Mouse (Mus musculus): ENCODE data around the gene Itprip. TPM values are rescaled to one million over a fixed set of nuclear protein-coding genes. Genes with fewer than 3 reads are reported as not detected.

Gene Itprip
- total and polyA plus RNA-seq, 3 experiments: 8.5 to 11.7 (median 8.6) TPM

DNA sequence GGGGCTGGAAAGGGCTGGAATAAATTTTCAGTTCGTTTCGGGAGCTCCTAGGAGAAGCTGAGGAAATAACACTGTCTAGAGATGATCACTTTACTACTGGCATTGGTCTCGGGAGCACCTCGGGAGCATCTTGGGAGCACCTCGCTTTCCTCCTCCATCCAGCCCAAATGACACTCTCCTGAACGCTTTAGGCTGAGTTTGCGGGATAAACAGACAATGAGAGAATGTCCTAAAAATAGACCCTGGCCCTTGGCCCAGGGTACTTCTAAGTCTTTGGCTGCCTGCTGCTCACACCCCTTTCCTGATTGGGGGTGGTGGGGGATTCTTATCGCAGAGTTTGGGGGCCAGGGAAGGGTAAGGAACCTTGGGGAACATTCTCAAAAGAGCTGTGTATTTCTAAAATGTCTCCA lies 872 bp upstream of the Itprip start:
- no peak for TF ChIP-seq CTCF (IDR thresholded peaks at IDR 0.05)
- TF ChIP-seq EP300 (IDR thresholded peaks at IDR 0.05; ENCODE audit: insufficient read depth, low read depth, low read length): 0 out of 2 replicates have a peak, but pooled peaks have one; percentile 46
- DNase-seq: peak; percentile 65 to 74
- Histone ChIP-seq H3K27me3 (ENCODE audit: control insufficient read depth, insufficient read depth, low read length) (no peaks in the 10 kb centered on the region), H3K9ac (ENCODE audit: low read depth, low read length) (peak overlapping the region; percentile 83), H3K4me3 (peak overlapping the region; percentile 86), H3K79me2 (replicated peaks; ENCODE audit: control insufficient read depth, insufficient read depth, low read length) (no peaks in the 10 kb centered on the region; the same call in 1 of the 2 replicates), H3K4me1 (ENCODE audit: control insufficient read depth, insufficient read depth, low read length) (peaks cover 6% of the 10 kb centered on the region), H3K36me3 (ENCODE audit: control insufficient read depth, insufficient read depth, low read length) (no peaks in the 10 kb centered on the region), H3K27ac (peak overlapping the region; percentile 95)
- intact Hi-C loops (cut with DNase I): no loop called here
- WGBS: 0% methylated on average over 8 of the region's 8 CpGs

- TF ChIP-seq POLR2A (IDR thresholded peaks at IDR 0.05; ENCODE audit: insufficient read depth, low read depth, low read length) (0 out of 2 replicates have a peak, but pooled peaks have one; percentile 9), EP300 (IDR thresholded peaks at IDR 0.05; ENCODE audit: insufficient read depth, low read depth, low read length) (no peak)
- peak overlapping the region; percentile 96 for H3K9ac ChIP-seq (ENCODE audit: low read depth, low read length)
- no peaks in the 10 kb centered on the region for H3K36me3 ChIP-seq (ENCODE audit: control insufficient read depth, insufficient read depth, low read length)
- DNase-seq: no peak
- no peaks in the 10 kb centered on the region for H3K27me3 ChIP-seq (ENCODE audit: control insufficient read depth, insufficient read depth, low read length)
- peaks cover 6% of the 10 kb centered on the region for H3K4me1 ChIP-seq (ENCODE audit: control insufficient read depth, insufficient read depth, low read length)
- H3K27ac ChIP-seq: peak overlapping the region; percentile 95
- no peaks in the 10 kb centered on the region; the same call in 1 of the 2 replicates for H3K79me2 ChIP-seq (replicated peaks; ENCODE audit: control insufficient read depth, insufficient read depth, low read length)
- under 1% methylated on average over 29 of the region's 29 CpGs for WGBS
- intact Hi-C loops (cut with DNase I): loop anchor here (1.0 kb wide), 1 partner anchor 31 kb away; no protein-coding TSS in a partner anchor
- peak overlapping the region; percentile 86 for H3K4me3 ChIP-seq
Observed at GRCm38 (mm10) chr19:47918455-47919101, 521 bp downstream of the Itprip start.

DNA sequence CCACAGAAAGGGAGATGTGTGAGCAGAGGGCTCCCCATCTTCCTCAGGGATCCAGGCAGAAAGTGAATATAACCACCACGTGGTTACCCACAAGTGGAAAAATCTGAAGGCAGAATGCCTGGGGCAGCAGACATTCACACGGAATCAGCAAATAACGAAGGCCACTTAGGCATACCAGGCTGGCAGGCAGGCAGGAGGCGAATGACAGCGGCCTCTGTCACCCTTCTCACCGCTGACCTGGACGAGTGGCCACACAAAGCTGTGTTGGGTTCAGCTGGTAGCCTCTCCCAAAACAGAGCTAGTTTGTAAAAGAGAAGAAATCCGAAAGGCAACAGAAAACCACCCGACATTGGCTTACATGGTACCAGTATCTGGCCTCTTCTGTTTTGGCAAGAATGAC lies 1.1 kb downstream of the Itprip start:
- H3K4me1 ChIP-seq (ENCODE audit: control insufficient read depth, insufficient read depth, low read length): peaks cover 6% of the 10 kb centered on the region
- peak; percentile 43 to 44 for DNase-seq
- H3K27ac ChIP-seq: peak overlapping the region; percentile 95
- TF ChIP-seq EP300 (IDR thresholded peaks at IDR 0.05; ENCODE audit: insufficient read depth, low read depth, low read length) (no peak), POLR2A (IDR thresholded peaks at IDR 0.05; ENCODE audit: insufficient read depth, low read depth, low read length) (no peak), CTCF (IDR thresholded peaks at IDR 0.05) (no peak)
- no peaks in the 10 kb centered on the region for H3K36me3 ChIP-seq (ENCODE audit: control insufficient read depth, insufficient read depth, low read length)
- H3K27me3 ChIP-seq (ENCODE audit: control insufficient read depth, insufficient read depth, low read length): no peaks in the 10 kb centered on the region
- H3K4me3 ChIP-seq: peak overlapping the region; percentile 86
- intact Hi-C loops (cut with DNase I): loop anchor here (1.0 kb wide), 1 partner anchor 31 kb away; no protein-coding TSS in a partner anchor
- H3K9ac ChIP-seq (ENCODE audit: low read depth, low read length): peak overlapping the region; percentile 96
- 13% methylated on average over 9 of the region's 9 CpGs for WGBS
- H3K79me2 ChIP-seq (replicated peaks; ENCODE audit: control insufficient read depth, insufficient read depth, low read length): no peaks in the 10 kb centered on the region; the same call in 1 of the 2 replicates

DNA sequence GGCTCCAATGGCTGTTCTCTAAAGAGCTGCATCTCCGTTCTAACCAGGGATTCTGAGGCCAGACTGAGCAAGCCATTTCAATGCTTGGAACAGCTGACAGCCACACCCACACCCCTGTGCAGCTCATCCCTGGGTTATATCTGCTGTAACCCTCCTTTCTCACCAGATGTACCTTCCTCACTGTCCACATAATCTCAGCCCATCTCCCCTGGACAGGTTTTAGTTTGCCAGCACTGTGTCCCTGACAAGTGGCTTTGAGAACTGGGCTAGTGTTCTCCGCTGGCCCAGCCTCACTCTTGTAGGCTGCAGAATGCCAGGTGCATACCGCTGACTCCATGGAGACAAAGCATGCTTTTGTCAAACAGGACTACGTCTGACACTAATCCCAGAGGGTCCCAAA lies 1.7 kb downstream of the Itprip start:
- H3K27me3 ChIP-seq (ENCODE audit: control insufficient read depth, insufficient read depth, low read length): no peaks in the 10 kb centered on the region
- no peaks in the 10 kb centered on the region; the same call in 1 of the 2 replicates for H3K79me2 ChIP-seq (replicated peaks; ENCODE audit: control insufficient read depth, insufficient read depth, low read length)
- H3K9ac ChIP-seq (ENCODE audit: low read depth, low read length): no peak overlapping the region
- H3K36me3 ChIP-seq (ENCODE audit: control insufficient read depth, insufficient read depth, low read length): no peaks in the 10 kb centered on the region
- H3K4me3 ChIP-seq: no peak overlapping the region; the same call in 1 of the 2 replicates
- WGBS: 44% methylated on average over 4 of the region's 4 CpGs
- H3K27ac ChIP-seq: no peak overlapping the region; the same call in 1 of the 2 replicates
- intact Hi-C loops (cut with DNase I): no loop called here
- H3K4me1 ChIP-seq (ENCODE audit: control insufficient read depth, insufficient read depth, low read length): peaks cover 6% of the 10 kb centered on the region
- no peak for DNase-seq
- no peak for TF ChIP-seq EP300 (IDR thresholded peaks at IDR 0.05; ENCODE audit: insufficient read depth, low read depth, low read length)
- TF ChIP-seq CTCF (IDR thresholded peaks at IDR 0.05): no peak
- TF ChIP-seq POLR2A (IDR thresholded peaks at IDR 0.05; ENCODE audit: insufficient read depth, low read depth, low read length): no peak

DNA sequence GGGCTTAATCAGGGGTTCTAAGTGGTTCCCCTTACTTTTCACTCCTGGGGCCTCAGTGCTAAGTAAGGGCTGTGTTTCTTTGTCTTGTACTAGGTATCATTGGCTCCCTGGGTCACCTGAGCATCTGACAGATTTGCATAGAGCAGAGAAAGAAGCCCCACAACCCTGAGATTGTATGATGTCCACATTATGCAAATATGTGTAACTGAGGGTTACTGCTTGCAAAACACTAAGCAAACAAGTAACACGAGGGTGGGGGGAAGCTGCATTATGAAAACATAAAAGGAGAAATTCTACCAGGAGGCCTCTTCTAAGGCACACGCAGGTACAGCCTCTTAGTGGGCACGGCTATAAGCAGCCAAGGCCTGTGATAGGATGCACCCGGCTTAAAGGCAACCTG lies 3.8 kb downstream of the Itprip start:
- WGBS: 81% methylated on average over 4 of the region's 4 CpGs
- intact Hi-C loops (cut with DNase I): no loop called here
- no peak overlapping the region for H3K27ac ChIP-seq
- DNase-seq: no peak
- no peaks in the 10 kb centered on the region for H3K27me3 ChIP-seq (ENCODE audit: control insufficient read depth, insufficient read depth, low read length)
- H3K4me1 ChIP-seq (ENCODE audit: control insufficient read depth, insufficient read depth, low read length): peaks cover 8% of the 10 kb centered on the region
- TF ChIP-seq EP300 (IDR thresholded peaks at IDR 0.05; ENCODE audit: insufficient read depth, low read depth, low read length) (no peak), POLR2A (IDR thresholded peaks at IDR 0.05; ENCODE audit: insufficient read depth, low read depth, low read length) (no peak), CTCF (IDR thresholded peaks at IDR 0.05) (no peak)
- H3K79me2 ChIP-seq (replicated peaks; ENCODE audit: control insufficient read depth, insufficient read depth, low read length): no peaks in the 10 kb centered on the region; the same call in 1 of the 2 replicates
- no peak overlapping the region for H3K9ac ChIP-seq (ENCODE audit: low read depth, low read length)
- H3K36me3 ChIP-seq (ENCODE audit: control insufficient read depth, insufficient read depth, low read length): no peaks in the 10 kb centered on the region
- no peak overlapping the region for H3K4me3 ChIP-seq

- TF ChIP-seq POLR2A (IDR thresholded peaks at IDR 0.05; ENCODE audit: insufficient read depth, low read depth, low read length): no peak
- no peak for TF ChIP-seq CTCF (IDR thresholded peaks at IDR 0.05)
- TF ChIP-seq EP300 (IDR thresholded peaks at IDR 0.05; ENCODE audit: insufficient read depth, low read depth, low read length): no peak
- no peak overlapping the region for H3K9ac ChIP-seq (ENCODE audit: low read depth, low read length)
- H3K4me3 ChIP-seq: no peak overlapping the region
- no peaks in the 10 kb centered on the region for H3K27me3 ChIP-seq (ENCODE audit: control insufficient read depth, insufficient read depth, low read length)
- 94% methylated on average over 4 of the region's 4 CpGs for WGBS
- peaks cover 13% of the 10 kb centered on the region for H3K4me1 ChIP-seq (ENCODE audit: control insufficient read depth, insufficient read depth, low read length)
- H3K36me3 ChIP-seq (ENCODE audit: control insufficient read depth, insufficient read depth, low read length): no peaks in the 10 kb centered on the region
- H3K79me2 ChIP-seq (replicated peaks; ENCODE audit: control insufficient read depth, insufficient read depth, low read length): no peaks in the 10 kb centered on the region; the same call in 1 of the 2 replicates
- intact Hi-C loops (cut with DNase I): no loop called here
- no peak for DNase-seq
- H3K27ac ChIP-seq: no peak overlapping the region
Observed at GRCm38 (mm10) chr19:47914191-47914590, 4.9 kb downstream of the Itprip start.

All from heart, adult 2 months (tissue).